In the genomic region with DNA sequence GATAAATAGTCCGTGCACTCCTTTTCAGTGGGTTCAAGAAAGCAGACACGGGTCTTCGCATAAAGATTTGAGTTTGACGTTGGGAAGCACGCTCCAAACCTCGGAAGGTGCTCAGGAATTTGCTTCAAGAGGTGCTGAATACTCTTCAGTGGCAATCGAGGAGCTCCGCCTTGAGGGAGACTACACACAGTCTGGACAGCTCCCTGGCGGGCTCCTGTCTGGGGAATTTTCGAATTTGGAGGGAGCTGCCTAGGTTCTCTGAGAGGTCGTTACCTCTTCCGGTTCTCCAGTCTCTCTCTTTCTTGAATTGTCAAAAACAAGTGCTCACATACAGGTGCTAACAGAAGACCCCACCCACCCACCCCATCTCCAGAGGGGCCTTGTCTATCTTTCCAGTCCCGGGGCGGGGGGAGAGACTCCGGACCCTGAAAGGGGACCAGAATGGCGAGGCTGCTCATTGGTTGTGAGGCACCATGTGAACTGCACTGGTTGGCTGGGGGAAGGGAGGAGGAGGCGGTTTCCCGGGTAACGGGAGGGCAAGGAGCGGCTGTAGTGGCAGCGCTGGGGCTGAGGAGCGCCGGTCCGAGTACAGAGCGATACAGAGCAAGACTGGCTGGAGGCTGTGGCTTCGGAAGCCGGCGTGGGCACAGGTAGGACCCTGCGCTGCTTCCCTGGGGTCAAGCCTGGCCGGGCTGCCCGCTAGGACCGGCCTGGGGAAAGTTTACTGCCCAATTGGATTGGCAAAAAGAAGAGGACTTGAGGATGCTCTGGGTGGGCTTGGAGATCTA, we compare ENCODE assay signal across 8 mouse cellular contexts. TPM values are rescaled to one million over a fixed set of nuclear protein-coding genes. Genes with fewer than 3 reads are reported as not detected.
A peak's percentile ranks its signal among the peaks of the same experiment; 100 is the strongest.
DNase-seq lines count a peak whose midpoint lies in the region; ATAC-seq lines count a peak whose summit lies in the region.
"Had no signal": no experiment of that assay in that cellular context is flagged by ENCODE, and none has a peak within 500 bp of the region (broad histone marks: within the 10 kb centered on the region; RNA-seq: fewer than 3 reads in every experiment).

No protein-coding gene starts in this region.

- no peaks in the 10 kb centered on the region for H3K9me3 ChIP-seq in embryonic facial prominence, embryonic 12.5 days
- no peaks in the 10 kb centered on the region for H3K9me3 ChIP-seq in heart, embryonic 16.5 days (replicated peaks; ENCODE audit: control insufficient read depth, low read length)
- no peaks in the 10 kb centered on the region for H3K9me3 ChIP-seq in limb, embryonic 15.5 days

- WGBS in embryonic facial prominence, embryonic 12.5 days = 1% methylated on average over 31 of the region's 32 CpGs
- 2% methylated on average over 32 of the region's 32 CpGs for WGBS in heart, embryonic 16.5 days
- WGBS in limb, embryonic 15.5 days = 2% methylated on average over 32 of the region's 32 CpGs

- peak; percentile 96 for DNase-seq in brain, adult 2 months (ENCODE audit: low read depth, low spot score)
- DNase-seq in kidney, postnatal 10 days = peak; percentile 78
- peak; percentile 16 to 23 for DNase-seq in natural killer cell, adult 2 months (ENCODE audit: low spot score in 2 of 2)
- peak; percentile 75 for DNase-seq in testis, postnatal 10 days (ENCODE audit: low spot score)

- no peak overlapping the region for H3K9ac ChIP-seq in embryonic facial prominence, embryonic 12.5 days
- H3K9ac ChIP-seq in heart, embryonic 16.5 days (ENCODE audit: low read length) = no peak overlapping the region
- H3K9ac ChIP-seq in limb, embryonic 15.5 days = no peak overlapping the region
- H3K9ac ChIP-seq: liver, embryonic 14.5 days had no signal

- no peaks in the 10 kb centered on the region for H3K36me3 ChIP-seq in embryonic facial prominence, embryonic 12.5 days
- H3K36me3 ChIP-seq in heart, embryonic 16.5 days (ENCODE audit: control insufficient read depth, insufficient read depth) = no peaks in the 10 kb centered on the region
- H3K36me3 ChIP-seq in limb, embryonic 15.5 days = no peaks in the 10 kb centered on the region

- H3K27me3 ChIP-seq in embryonic facial prominence, embryonic 12.5 days = peaks cover 67% of the 10 kb centered on the region
- H3K27me3 ChIP-seq in heart, embryonic 16.5 days (ENCODE audit: control insufficient read depth, insufficient read depth, low read length) = peaks cover 54% of the 10 kb centered on the region
- peaks cover 70% of the 10 kb centered on the region for H3K27me3 ChIP-seq in limb, embryonic 15.5 days

- H3K4me3 ChIP-seq in embryonic facial prominence, embryonic 12.5 days = peak overlapping the region; percentile 32
- H3K4me3 ChIP-seq in heart, embryonic 16.5 days (ENCODE audit: low read length) = peak overlapping the region; percentile 33
- peak overlapping the region; percentile 27 for H3K4me3 ChIP-seq in limb, embryonic 15.5 days

- H3K27ac ChIP-seq in embryonic facial prominence, embryonic 12.5 days = no peak overlapping the region
- no peak overlapping the region for H3K27ac ChIP-seq in heart, embryonic 16.5 days (ENCODE audit: low read length)
- no peak overlapping the region for H3K27ac ChIP-seq in limb, embryonic 15.5 days
- H3K27ac ChIP-seq: liver, embryonic 14.5 days had no signal

- peaks cover 12% of the 10 kb centered on the region for H3K4me1 ChIP-seq in embryonic facial prominence, embryonic 12.5 days
- H3K4me1 ChIP-seq in heart, embryonic 16.5 days (ENCODE audit: control insufficient read depth, insufficient read depth, low read length) = peaks cover 9% of the 10 kb centered on the region
- peaks cover 10% of the 10 kb centered on the region for H3K4me1 ChIP-seq in limb, embryonic 15.5 days

- peak overlapping the region; percentile 59 for H3K4me2 ChIP-seq in embryonic facial prominence, embryonic 12.5 days (replicated peaks)
- peak overlapping the region; percentile 61 for H3K4me2 ChIP-seq in heart, embryonic 16.5 days (ENCODE audit: low read depth, low read length)
- H3K4me2 ChIP-seq in limb, embryonic 15.5 days = peak overlapping the region; percentile 44

- ATAC-seq in embryonic facial prominence, embryonic 12.5 days (ENCODE audit: insufficient number of reproducible peaks, insufficient read depth, low FRiP score, low TSS enrichment) = peak; percentile 94
- peak; percentile 94 for ATAC-seq in heart, embryonic 16.5 days (replicated peaks; ENCODE audit: extremely low read depth, insufficient read depth, low FRiP score)
- peak; percentile 81 for ATAC-seq in limb, embryonic 15.5 days (ENCODE audit: insufficient number of reproducible peaks, low FRiP score, low TSS enrichment, low read depth)

RNA-seq across cellular contexts. Expression of a gene that starts 50.2 kb away (rescaled TPM):
- polyA plus RNA-seq in embryonic facial prominence, embryonic 12.5 days (2016; fragmentation: Nextera tagmentation; extraction: Ambion mirVana) = 14.2 and 14.7 TPM in 2 replicates
- polyA plus RNA-seq in heart, embryonic 16.5 days (2015; fragmentation: Nextera tagmentation; extraction: Ambion mirVana) = 33.9 and 34.2 TPM in 2 replicates
- polyA plus RNA-seq in limb, embryonic 15.5 days (2015; fragmentation: Nextera tagmentation; extraction: Ambion mirVana) = 16.2 and 17.3 TPM in 2 replicates

Comparison
In these comparisons a context has a peak if more than half of its experiments do, and no peak if none do; other contexts are left out.
1. DNase-seq: peak in every context shown above with its lines; median percentile 96 in brain, adult 2 months; 78 in kidney, postnatal 10 days; 75 in testis, postnatal 10 days; 20 in natural killer cell, adult 2 months.